Mouse (Mus musculus): Measurements from ENCODE around the gene Syt7.

DNA sequence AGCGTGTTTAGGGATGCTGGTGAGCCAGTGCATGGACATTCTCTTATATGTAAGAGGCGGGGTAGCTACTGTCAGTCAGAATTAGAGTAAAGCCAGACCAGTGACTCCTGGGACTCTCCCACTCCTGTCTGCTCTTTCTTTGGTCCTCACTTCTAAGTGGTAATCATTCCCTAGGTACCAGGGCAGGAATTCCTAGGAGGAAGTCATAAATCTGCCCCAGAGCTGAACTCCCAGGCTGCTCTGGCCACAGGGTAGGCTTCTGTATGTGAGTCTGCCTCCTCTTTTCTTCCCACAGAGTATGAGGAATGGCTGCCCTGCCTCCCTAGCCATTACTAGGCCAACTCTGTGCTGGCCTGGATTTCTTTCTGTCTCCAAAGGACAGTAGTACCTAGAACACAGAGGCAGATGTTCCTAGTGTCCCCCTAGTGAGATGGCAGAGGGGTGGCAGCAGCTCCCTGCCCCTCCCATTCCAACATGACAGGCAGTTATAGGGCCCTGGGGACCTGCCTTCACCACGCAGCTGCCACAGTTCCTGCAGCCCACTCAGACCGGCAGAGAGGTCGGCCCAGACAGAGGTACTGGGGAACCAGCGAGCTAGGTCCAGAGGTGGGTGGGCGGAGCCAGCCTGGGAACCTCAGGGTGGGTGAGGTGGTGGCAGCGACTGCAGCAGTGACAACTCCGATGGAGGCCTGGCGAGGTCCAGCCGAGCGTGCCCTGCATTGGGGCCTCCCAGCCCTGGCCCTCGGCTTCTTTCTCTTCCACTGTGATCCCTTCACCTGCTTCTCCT lies 36.8 kb downstream of the Syt7 start:
- TF ChIP-seq CTCF (IDR thresholded peaks at IDR 0.05; ENCODE audit: borderline replicate concordance, insufficient read depth, low read length) (no peak), POLR2A (IDR thresholded peaks at IDR 0.05; ENCODE audit: low read depth, low read length) (no peak)
